Mouse (Mus musculus) kidney, adult 2 months (tissue): ENCODE measurements around the gene Rab39.

Source experiments
- CTCF ChIP-seq: fragments of 200-500 bp; conservative IDR thresholded peaks from 2 replicates; pipeline ENCODE4 v1.5.1; 2011; ENCODE audit warnings: low read depth, mild to moderate bottlenecking, control low read depth, low read length, moderate library complexity, mixed read lengths; ENCODE audit not compliant: insufficient read depth, insufficient read length
- POLR2A ChIP-seq: fragments of 200-500 bp; IDR thresholded peaks from one replicate; pipeline ENCODE4 v1.6.1; 2011; ENCODE audit warnings: low read depth, low read length, control low read depth

DNA sequence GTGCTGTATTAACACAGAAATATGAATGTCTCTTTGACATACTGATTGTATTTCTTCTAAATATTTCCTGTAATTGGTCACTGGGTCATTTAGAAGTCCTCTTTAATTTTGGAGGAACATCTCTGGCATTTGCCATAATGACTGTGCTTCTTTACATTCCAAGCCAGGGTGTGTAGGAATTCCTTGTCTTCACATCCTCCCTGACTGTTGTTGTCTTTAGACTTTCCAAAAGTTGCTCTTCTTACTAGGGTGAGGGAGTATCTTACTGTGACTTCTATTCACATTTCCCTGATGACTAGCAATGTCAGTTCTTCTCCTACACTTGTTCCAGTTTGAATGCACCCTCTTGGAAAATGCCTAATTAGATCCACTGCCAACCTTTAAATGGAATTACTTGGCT is 48.8 kb upstream of the Rab39 start:
- TF ChIP-seq CTCF (no peak), POLR2A (no peak)
